ENCODE assay signal across 22 mouse cellular contexts in genomic region chr1:178455120-178455519, GRCm38 (mm10). TPM values are rescaled to one million over a fixed set of nuclear protein-coding genes. Genes with fewer than 3 reads are reported as not detected.
DNase-seq lines count a peak whose midpoint lies in the region; ATAC-seq and TF ChIP-seq lines count a peak whose summit lies in the region.
"Had no signal": no experiment of that assay in that cellular context is flagged by ENCODE, and none has a peak within 500 bp of the region (broad histone marks: within the 10 kb centered on the region; RNA-seq: fewer than 3 reads in every experiment).

No protein-coding gene starts in this region.

- no peaks in the 10 kb centered on the region for H3K9me3 ChIP-seq in liver, embryonic 11.5 days (ENCODE audit: control insufficient read depth, low read length)
- H3K9me3 ChIP-seq in liver, embryonic 14.5 days (ENCODE audit: control insufficient read depth, low read length), result no peaks in the 10 kb centered on the region
- H3K9me3 ChIP-seq in liver, postnatal 0 days (ENCODE audit: low read length), result no peaks in the 10 kb centered on the region
- no peaks in the 10 kb centered on the region for H3K9me3 ChIP-seq in forebrain, embryonic 13.5 days (replicated peaks)
- H3K9me3 ChIP-seq: forebrain, embryonic 10.5 days; forebrain, embryonic 15.5 days; G1E; hindbrain, embryonic 12.5 days; hindbrain, embryonic 15.5 days had no signal

- 22% methylated on average over 1 of the region's 1 CpGs for WGBS in liver, embryonic 11.5 days
- 3% methylated on average over 1 of the region's 1 CpGs for WGBS in liver, embryonic 14.5 days (ENCODE audit: insufficient replicate concordance)
- 27% methylated on average over 1 of the region's 1 CpGs for WGBS in liver, postnatal 0 days (ENCODE audit: insufficient replicate concordance)
- 80% methylated on average over 1 of the region's 1 CpGs for WGBS in forebrain, embryonic 13.5 days

- H3K9ac ChIP-seq in liver, embryonic 11.5 days (ENCODE audit: low read depth, low read length), result no peak overlapping the region
- no peak overlapping the region for H3K9ac ChIP-seq in liver, embryonic 14.5 days (replicated peaks)
- H3K9ac ChIP-seq in liver, postnatal 0 days (replicated peaks), result no peak overlapping the region
- no peak overlapping the region for H3K9ac ChIP-seq in forebrain, embryonic 13.5 days
- H3K9ac ChIP-seq: forebrain, embryonic 15.5 days; hindbrain, embryonic 12.5 days; hindbrain, embryonic 15.5 days had no signal

- no peaks in the 10 kb centered on the region for H3K36me3 ChIP-seq in liver, embryonic 11.5 days (ENCODE audit: control insufficient read depth, insufficient read depth, low read length)
- H3K36me3 ChIP-seq in liver, embryonic 14.5 days (replicated peaks; ENCODE audit: control insufficient read depth, insufficient read depth, low read depth), result no peaks in the 10 kb centered on the region
- no peaks in the 10 kb centered on the region for H3K36me3 ChIP-seq in liver, postnatal 0 days (replicated peaks; ENCODE audit: insufficient read depth, low read length)
- no peaks in the 10 kb centered on the region for H3K36me3 ChIP-seq in forebrain, embryonic 13.5 days (ENCODE audit: poor library complexity, severe bottlenecking)
- H3K36me3 ChIP-seq: forebrain, embryonic 10.5 days; forebrain, embryonic 15.5 days; G1E; hindbrain, embryonic 12.5 days; hindbrain, embryonic 15.5 days had no signal

- no peak overlapping the region; the same call in 1 of the 2 replicates for H3K27ac ChIP-seq in liver, embryonic 11.5 days (ENCODE audit: low read depth, low read length)
- H3K27ac ChIP-seq in liver, embryonic 14.5 days, result no peak overlapping the region
- H3K27ac ChIP-seq in liver, postnatal 0 days (ENCODE audit: low read depth), result no peak overlapping the region
- H3K27ac ChIP-seq in forebrain, embryonic 13.5 days, result no peak overlapping the region
- H3K27ac ChIP-seq: forebrain, embryonic 10.5 days; forebrain, embryonic 15.5 days; heart, adult 2 months; hindbrain, embryonic 12.5 days; hindbrain, embryonic 15.5 days had no signal

- H3K27me3 ChIP-seq in liver, embryonic 11.5 days (replicated peaks; ENCODE audit: control insufficient read depth, insufficient read depth, low read length), result no peaks in the 10 kb centered on the region
- H3K27me3 ChIP-seq in liver, embryonic 14.5 days (ENCODE audit: control insufficient read depth, insufficient read depth, low read length), result no peaks in the 10 kb centered on the region
- no peaks in the 10 kb centered on the region for H3K27me3 ChIP-seq in liver, postnatal 0 days (ENCODE audit: insufficient read depth, low read length)
- no peaks in the 10 kb centered on the region for H3K27me3 ChIP-seq in forebrain, embryonic 13.5 days
- H3K27me3 ChIP-seq: CH12.LX; forebrain, embryonic 15.5 days; hindbrain, embryonic 12.5 days; hindbrain, embryonic 15.5 days had no signal

- DNase-seq in liver, embryonic 11.5 days (ENCODE audit: low spot score), result no peak
- DNase-seq in liver, result no peak
- DNase-seq in liver, embryonic 14.5 days (ENCODE audit: low read depth in 3 of 3, low spot score in 3 of 3), result no peak
- DNase-seq in liver, postnatal 0 days, result no peak
- DNase-seq in layer of hippocampus, postnatal 10 days (ENCODE audit: low spot score in 2 of 2), result no peak
- DNase-seq: adrenal gland, adult 2 months; adrenal gland, postnatal 14 days; B cell, adult 2 months; cerebellum, adult 11 months; cerebellum, adult 8-10 months; gastrocnemius, postnatal 10 days; gastrocnemius, postnatal 36 days; heart, adult 2 months had no signal

- no peak overlapping the region for H3K4me3 ChIP-seq in liver, embryonic 11.5 days (ENCODE audit: low read depth, low read length)
- H3K4me3 ChIP-seq in liver, embryonic 14.5 days (ENCODE audit: insufficient read depth in 1 of 2, low read depth in 2 of 2, low read length in 2 of 2), result no peak overlapping the region
- H3K4me3 ChIP-seq in liver, postnatal 0 days (ENCODE audit: low read depth, low read length), result no peak overlapping the region
- no peak overlapping the region for H3K4me3 ChIP-seq in forebrain, embryonic 13.5 days
- H3K4me3 ChIP-seq: forebrain, embryonic 10.5 days; forebrain, embryonic 15.5 days; heart, adult 2 months; hindbrain, embryonic 12.5 days; hindbrain, embryonic 15.5 days had no signal

- no peak for TF ChIP-seq CTCF in liver, embryonic 14.5 days (IDR thresholded peaks at IDR 0.05; ENCODE audit: low read depth)
- TF ChIP-seq CTCF in liver, postnatal 0 days (IDR thresholded peaks at IDR 0.05; ENCODE audit: low read depth), result no peak

- no peak overlapping the region; the same call in 1 of the 2 replicates for H3K4me2 ChIP-seq in liver, embryonic 11.5 days
- H3K4me2 ChIP-seq in liver, embryonic 14.5 days (ENCODE audit: low read depth), result no peak overlapping the region
- no peak overlapping the region for H3K4me2 ChIP-seq in liver, postnatal 0 days (ENCODE audit: low read depth, low read length)
- no peak overlapping the region for H3K4me2 ChIP-seq in forebrain, embryonic 13.5 days
- H3K4me2 ChIP-seq: forebrain, embryonic 15.5 days; heart, embryonic 11.5 days; hindbrain, embryonic 12.5 days; hindbrain, embryonic 15.5 days had no signal

- peak; percentile 65 for ATAC-seq in liver, embryonic 11.5 days (replicated peaks; ENCODE audit: low FRiP score)
- 0 out of 2 replicates have a peak, but pooled peaks have one; percentile 21 for ATAC-seq in liver, embryonic 14.5 days (ENCODE audit: insufficient read depth)
- ATAC-seq in liver, postnatal 0 days, result no peak
- ATAC-seq in forebrain, embryonic 13.5 days, result no peak
- ATAC-seq in frontal cortex, adult (ENCODE audit: low TSS enrichment), result no peak
- ATAC-seq: forebrain, embryonic 15.5 days had no signal

- peaks cover 10% of the 10 kb centered on the region for H3K4me1 ChIP-seq in liver, embryonic 11.5 days (replicated peaks; ENCODE audit: control insufficient read depth, insufficient read depth, low read length)
- H3K4me1 ChIP-seq in liver, embryonic 14.5 days (replicated peaks; ENCODE audit: control insufficient read depth in 2 of 2, insufficient read depth in 2 of 2, low read length in 1 of 2), result peaks cover 4 to 11% of the 10 kb centered on the region in 2 experiments
- H3K4me1 ChIP-seq in liver, postnatal 0 days (ENCODE audit: insufficient read depth), result no peaks in the 10 kb centered on the region
- no peaks in the 10 kb centered on the region for H3K4me1 ChIP-seq in forebrain, embryonic 13.5 days
- H3K4me1 ChIP-seq: forebrain, embryonic 10.5 days; forebrain, embryonic 15.5 days; hindbrain, embryonic 12.5 days; hindbrain, embryonic 15.5 days had no signal

- TF ChIP-seq EP300 in liver, embryonic 14.5 days (IDR thresholded peaks at IDR 0.05; ENCODE audit: low read depth), result peak; percentile 64
- peak; percentile 63 for TF ChIP-seq EP300 in liver, postnatal 0 days (IDR thresholded peaks at IDR 0.05; ENCODE audit: low read depth)

RNA-seq across cellular contexts. Expression of gene Efcab2, which starts 49.2 kb away (rescaled TPM):
- 5.8 and 6.5 TPM in 2 replicates for polyA plus RNA-seq in liver, embryonic 11.5 days (2014; fragmentation: Nextera tagmentation; extraction: Ambion mirVana)
- polyA plus RNA-seq in liver, embryonic 14.5 days (2012; rRNA removed), result 0.19 and 0.64 TPM in 2 replicates
- 3.5 and 4.3 TPM in 2 replicates for polyA plus RNA-seq in liver, embryonic 14.5 days (2014; fragmentation: Nextera tagmentation; extraction: Ambion mirVana)
- 2.0 and 2.3 TPM in 2 replicates for polyA plus RNA-seq in liver, postnatal 0 days (2015; fragmentation: Nextera tagmentation; extraction: Ambion mirVana)
- 7.4 and 8.1 TPM in 2 replicates for polyA plus RNA-seq in forebrain, embryonic 13.5 days (2015; fragmentation: Nextera tagmentation; extraction: Ambion mirVana)
- total RNA-seq in layer of hippocampus, postnatal 10 days (2021), result 10 to 100 TPM; 10.6 to 11.1 TPM

Comparison
In these comparisons a context has a peak if more than half of its experiments do, and no peak if none do; other contexts are left out.
1. ATAC-seq: peak in liver, embryonic 11.5 days (single experiment) and liver, embryonic 14.5 days (single experiment); none in liver, postnatal 0 days (single experiment), forebrain, embryonic 13.5 days (single experiment) and frontal cortex, adult (single experiment).